Mouse (Mus musculus) gastrocnemius, adult 8-10 months (tissue): ENCODE results near the gene Pimreg. TPM values are rescaled to one million over a fixed set of nuclear protein-coding genes. Genes with fewer than 3 reads are reported as not detected.

ENCODE experiments used
- DNase-seq, 2 experiments: peaks; one replicate each; pipeline ENCODE4 v3.0.0; 2022; ENCODE audit warnings: low spot score in 2 of 2
- total RNA-seq, 4 experiments: library from RNA; stranded (reverse); gene quantifications; 2 replicates each; pipeline ENCODE4 v1.2.4; 2022

Pimreg gene
- total RNA-seq, 4 experiments from 2014 or later: not detected

DNA sequence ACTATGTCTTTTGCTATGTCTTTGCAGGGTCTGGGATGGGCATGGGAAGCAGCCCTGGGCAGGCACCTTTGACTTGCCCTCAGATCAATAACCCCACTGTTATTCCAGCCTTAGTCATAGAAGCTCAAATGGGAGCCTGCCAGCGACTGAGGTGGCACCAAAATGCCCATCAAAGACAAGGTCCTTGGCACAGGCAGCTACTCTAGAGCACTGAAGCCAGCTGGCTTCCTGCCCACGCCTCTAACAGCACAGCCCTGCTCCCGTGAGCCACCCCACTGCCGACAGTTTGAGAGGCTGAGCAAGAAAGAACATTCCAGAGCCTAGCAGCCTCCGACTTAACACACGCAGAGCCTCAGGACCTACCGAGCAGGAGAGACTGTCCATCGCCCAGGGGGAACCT lies 23.3 kb downstream of the Pimreg start:
- no peak for DNase-seq

DNA sequence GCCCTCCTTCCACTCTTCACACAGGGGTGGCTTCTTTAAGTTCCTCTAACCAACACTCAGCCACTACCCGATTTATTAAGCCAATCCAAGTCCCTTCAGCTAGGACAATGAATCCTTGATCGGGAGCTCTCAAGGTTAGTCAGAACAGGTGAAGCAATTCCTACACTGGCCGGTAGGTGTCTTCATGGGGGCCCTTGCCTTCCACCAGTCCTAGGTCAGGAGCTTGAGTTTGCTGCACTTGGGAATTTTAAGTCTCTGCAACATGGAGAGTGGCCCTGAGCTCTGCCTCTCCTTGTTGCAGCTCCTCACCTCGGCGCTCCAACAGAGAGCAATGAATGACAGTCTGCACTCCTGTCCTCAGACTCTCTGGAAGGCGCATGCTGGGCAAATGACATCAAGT lies 24.5 kb downstream of the Pimreg start:
- DNase-seq: no peak

DNA sequence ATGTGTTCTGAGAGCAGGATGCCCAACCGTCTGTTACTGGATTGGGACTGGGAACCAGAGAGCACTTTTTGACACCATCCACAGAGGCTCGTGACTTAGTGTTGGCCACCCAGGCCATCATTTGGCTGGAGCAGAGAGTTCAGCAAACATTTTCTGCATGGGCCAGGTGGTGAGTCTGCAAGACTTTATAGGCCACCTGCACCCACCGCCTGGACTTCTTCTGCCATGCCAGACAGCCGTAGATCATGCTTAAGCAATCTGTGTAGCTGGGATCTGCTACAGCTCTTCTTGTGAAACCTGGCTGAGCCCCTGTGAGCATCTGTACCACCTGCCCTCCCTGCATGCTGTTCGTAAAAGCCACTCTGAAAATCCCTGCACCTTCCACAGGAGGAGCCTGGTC lies 25.5 kb downstream of the Pimreg start:
- no peak for DNase-seq

DNA sequence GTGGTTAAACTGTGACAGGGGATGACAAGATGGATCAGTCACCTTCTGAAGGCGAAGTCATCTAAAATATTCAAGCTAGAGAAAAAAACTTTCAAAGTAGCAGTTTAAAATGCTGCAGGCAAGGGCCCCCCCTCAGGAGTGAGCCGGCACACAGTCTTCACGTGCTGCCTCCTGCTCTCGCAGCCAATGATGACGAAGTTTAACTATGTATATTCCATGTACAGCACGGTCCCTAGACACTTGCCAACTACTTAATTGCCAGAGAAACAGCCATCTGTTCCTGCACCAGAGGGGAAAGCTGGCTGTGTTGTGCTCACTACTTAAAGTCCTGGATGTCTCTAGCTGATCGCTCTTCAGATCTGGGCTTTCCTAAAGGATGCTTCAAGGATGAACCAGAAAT lies 26.2 kb downstream of the Pimreg start:
- DNase-seq: no peak

DNA sequence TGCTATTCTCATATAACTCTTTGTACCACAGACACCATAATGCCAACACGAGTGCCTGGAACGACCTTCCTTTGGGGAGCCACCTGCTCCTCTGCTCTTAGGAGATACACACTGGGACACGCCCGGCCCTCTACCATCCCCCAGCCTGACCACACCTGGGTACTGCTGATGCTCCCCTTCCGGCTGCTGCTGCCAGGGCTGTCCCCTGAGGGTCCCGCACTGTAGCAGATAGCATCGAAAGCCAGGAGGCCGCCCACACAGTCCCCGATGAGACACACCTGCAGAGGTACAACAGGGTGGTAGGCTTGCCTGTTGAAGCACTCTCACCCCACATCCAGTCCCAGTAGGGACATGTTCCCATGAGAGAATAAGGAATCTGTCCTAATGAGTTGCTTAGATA lies 28.9 kb downstream of the Pimreg start:
- no peak for DNase-seq

DNA sequence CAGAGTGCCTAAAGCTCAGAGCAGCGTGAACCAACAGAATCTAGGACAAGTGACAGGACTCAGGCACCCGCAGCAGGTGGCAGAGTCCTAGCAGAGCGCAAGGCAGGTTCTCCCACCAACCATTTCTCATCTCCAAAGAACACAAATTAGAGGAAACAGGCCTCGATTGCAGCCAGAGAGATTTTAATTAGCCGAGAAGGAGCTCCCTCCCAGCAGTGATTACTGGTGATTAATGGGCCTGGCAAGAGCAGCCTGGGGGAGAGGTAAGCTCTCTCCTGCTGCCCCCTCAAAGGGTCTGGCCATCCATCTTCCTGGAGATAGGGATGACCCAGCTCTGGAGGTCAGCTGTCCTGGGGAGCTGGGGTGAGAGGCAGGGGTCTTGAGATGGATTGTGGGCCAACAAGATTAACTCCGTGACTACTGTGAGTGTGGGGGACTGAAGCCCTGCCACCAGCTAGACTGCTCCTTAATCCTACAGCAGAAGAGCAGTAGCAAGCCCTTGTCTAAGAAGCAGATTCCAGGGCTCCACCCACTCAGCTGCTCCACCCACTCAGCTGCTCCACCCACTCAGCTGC lies 30.6 kb downstream of the Pimreg start:
- no peak for DNase-seq

DNA sequence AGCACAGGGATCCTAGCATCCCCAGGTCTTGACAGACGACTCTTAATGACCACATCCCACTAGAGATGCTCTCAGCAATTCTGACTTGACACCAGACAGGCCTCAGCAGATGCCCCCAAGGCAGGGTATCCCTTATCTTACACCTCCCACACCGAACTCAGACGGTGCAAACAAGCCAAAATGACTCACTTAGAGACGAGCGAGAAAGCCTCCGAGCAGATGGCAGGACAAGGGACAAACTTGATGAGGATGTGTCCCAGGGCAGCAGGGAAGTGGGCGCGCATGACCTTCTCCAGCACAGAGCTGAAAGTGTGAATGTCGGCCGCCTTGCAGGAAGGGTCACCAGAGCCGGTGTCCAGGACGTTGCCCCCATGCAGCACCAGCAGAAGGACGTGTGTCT lies 32.4 kb downstream of the Pimreg start:
- DNase-seq: no peak

DNA sequence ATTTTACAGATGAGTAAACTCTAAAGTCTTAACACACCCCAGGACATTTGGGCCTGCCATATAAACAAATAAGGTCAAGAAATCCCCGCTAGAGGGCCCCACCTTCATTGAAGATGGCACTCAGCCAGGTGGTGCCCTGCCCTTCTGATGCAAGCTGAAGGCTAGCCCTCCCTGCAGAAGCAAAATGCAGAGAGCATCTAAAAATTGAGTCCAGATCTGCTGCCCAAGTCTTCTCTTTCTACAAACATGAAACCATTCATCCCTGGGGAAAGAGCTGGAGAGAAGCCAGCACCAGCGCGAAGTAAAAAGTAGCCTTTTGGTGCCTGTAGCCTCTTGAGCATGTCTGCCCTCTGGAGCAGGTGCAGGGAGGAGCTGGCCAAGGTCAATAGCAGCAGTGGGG lies 36.2 kb downstream of the Pimreg start:
- no peak for DNase-seq

DNA sequence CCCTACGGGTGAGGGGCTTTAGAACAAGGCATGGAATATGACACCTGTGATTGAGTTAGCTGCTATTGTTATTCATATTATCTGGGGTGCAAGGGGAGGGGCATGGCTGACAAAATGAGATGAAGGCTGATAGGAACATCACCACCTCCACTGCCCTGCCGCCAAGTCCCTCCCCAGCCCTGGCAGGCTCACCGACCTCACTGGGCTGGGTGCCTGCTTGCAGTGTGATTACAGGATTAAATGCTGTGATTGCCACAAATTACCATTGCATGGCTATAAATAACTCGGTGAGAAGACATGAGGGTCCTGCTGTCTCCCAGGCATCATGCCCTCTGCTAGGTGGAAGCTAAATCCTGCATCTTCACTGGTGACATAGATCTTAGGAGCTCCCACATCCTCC lies 36.8 kb downstream of the Pimreg start:
- no peak for DNase-seq

DNA sequence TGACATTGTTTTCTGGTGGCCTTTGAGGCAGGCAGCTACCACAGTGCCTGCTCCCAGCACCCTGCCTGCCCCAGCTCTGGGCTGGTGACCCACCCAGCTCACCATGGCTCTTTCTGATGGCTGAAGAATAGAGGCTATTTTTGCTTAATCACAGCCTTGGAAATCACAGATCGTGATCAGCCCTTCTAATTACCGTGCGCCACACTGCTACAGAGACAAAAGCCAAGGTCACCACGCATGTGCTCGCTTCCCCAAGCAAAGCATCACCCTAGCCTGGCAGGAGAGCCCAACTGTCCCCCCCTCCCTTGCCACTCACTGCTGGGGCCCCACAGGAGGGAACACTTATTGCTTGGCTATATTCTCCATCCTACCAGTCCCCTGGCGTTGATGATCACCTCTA lies 38.6 kb downstream of the Pimreg start:
- DNase-seq: no peak

DNA sequence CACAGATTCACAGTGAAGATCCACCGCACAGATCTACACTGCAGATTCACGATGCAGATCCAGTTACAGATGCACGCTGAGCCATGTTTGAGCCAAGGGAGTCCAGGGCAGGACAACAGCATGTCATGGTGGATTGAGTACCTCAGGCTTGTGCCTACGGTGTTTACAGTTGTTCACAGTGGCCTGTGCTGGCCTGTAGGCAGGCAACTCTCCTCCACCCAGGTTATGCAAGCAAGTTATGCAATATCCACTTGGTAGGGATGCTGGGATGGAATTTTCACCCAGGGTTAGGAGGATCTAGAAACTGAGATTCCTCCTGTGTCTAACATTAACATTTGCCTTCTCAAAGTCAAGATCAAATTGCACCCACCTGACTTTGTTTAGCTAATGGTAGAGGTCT lies 40.8 kb downstream of the Pimreg start:
- no peak for DNase-seq

DNA sequence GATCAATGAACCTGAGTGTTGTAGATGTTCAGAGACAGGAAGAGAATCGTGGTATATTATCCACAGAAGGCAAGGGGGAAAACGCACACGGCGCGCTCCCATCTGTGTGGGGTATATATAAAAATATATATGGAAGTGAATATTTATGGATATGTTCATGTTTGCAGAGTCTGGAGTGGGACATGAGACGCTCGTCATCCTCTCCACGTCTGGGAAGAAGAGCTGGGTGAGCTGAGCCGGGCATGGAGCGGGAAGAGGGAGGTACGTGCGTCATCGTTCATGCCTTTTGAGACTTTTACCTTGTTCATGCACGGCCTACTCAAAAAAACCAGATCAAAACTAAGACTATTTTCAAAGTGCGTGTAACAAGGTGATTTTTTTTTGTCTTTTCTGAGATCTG lies 42.5 kb downstream of the Pimreg start:
- DNase-seq: no peak

DNA sequence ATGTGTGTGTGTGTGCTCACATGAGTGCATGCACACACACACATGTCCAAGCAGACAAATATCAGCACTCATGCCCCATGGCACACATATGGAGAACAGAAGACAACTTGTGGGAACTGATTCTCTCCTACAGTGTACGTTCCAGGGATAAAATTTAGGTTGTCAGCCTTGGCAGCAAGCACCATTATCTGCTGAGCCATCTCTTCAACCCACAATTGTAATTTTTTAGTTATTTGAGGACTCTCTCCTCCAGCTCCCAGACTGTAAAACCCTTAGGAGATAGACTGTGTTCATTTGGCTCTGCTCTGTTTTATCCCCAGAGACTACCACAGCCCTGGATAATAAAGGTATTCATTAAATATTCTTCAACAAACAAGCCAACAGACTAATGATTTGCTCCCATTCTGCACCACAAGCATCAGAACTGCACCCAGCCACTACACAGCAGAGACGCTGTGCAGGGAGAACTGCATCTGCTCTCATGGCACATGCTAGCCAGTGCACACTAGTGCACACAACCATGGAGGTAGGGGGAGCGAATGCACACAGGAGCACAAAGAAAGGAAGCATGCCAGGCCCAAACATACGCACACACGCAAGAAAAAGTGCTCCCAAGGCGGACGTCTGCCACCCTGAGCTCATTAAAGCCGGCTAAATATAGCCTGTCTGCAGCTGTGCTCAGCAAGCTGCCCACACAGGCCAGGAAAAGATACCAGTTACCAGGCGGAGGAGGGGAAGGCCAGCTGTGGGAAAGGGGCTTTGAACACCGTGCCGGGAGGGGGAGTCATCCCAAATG lies 44.6 kb downstream of the Pimreg start:
- peak in 1 of 2 experiments; percentile 29 for DNase-seq

DNA sequence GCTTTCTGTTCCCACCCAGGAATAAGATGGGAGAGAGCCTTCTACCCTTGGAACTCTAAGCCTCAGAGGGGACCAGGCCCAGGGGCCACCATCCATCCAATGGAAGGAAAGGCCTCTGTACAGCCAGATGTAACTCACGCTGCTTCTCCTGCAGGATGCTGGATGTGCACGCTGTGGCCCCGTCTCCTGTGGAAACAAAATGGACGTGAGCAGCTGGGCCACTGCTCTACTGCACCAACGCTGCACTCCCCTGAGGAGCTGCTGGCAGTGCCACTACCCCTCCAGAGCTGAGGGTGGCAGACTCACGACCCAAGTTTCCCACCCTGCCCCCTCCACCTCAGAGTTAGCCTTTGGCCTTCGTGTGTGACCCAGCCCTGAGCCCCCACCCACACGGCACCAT lies 50.6 kb downstream of the Pimreg start:
- no peak for DNase-seq

DNA sequence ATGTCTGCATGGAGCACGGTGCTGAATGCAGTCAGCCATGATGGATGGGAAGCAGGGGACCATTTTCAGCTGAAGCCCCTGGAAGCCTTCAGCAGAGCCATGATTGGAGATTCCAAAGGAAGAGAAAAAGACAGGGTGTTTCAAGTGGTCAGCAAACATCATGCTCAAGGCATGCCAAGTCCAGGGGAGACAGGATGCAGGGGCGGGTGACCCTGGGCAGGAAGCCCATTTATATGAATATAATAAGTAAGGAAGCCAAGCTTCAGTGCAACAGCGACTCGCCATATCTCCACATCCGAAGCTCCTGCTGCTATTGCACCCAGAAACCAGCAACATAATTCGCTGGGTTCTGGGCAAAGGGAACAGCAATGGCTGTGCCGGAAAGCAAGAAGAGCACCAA lies 52.6 kb downstream of the Pimreg start:
- DNase-seq: no peak

DNA sequence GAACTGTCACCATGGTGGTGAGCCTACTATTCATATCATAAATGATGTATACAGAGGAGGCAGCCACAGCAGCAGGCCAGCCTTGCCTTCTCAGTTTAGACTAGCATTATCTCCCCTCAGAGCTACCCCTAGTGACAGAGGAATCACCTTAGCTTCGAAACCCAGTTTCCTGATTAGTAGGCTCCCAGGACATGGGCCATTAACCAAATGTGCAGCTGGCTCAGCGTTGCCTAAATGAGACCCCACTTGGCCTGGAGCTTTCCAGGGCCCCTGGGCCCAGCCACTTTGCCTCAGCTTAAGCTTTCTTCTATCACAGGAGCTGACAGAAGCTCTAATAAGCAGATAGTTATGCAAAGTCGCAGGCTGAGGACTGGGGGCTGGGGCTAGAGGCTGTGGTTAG lies 54.2 kb downstream of the Pimreg start:
- DNase-seq: no peak

Other genes starting within 250 kb of the Pimreg start
- gene Aipl1, start 4.5 kb upstream of the Pimreg start, total RNA-seq: not detected
- 1 to 10 TPM in 2 of 4 experiments, under 1 TPM in 2; 0.88 to 1.5 (median 1.0) TPM for gene Pitpnm3, start 93.7 kb downstream of the Pimreg start, total RNA-seq
- gene Gm43951, start 164.8 kb downstream of the Pimreg start, total RNA-seq: under 1 TPM in 1 of 4 experiments, not detected in 3; 0.16 TPM
- gene 4933427D14Rik, start 165.4 kb downstream of the Pimreg start, total RNA-seq: 1 to 10 TPM; 1.0 to 2.6 (median 1.6) TPM
- gene Txndc17, start 165.5 kb downstream of the Pimreg start, total RNA-seq: 10 to 100 TPM; 25.3 to 37.6 (median 29.8) TPM
- gene Med31, start 173.6 kb downstream of the Pimreg start, total RNA-seq: 1 to 10 TPM; 5.2 to 7.5 (median 6.5) TPM
- not detected for gene Slc13a5, start 225.2 kb downstream of the Pimreg start, total RNA-seq